Mouse (Mus musculus): Measurements from ENCODE around the gene Mtap. TPM values are rescaled to one million over a fixed set of nuclear protein-coding genes. Genes with fewer than 3 reads are reported as not detected.

The Mtap gene
- total RNA-seq, 2 experiments from 2014 or later: 16.7 to 21.3 TPM

DNA sequence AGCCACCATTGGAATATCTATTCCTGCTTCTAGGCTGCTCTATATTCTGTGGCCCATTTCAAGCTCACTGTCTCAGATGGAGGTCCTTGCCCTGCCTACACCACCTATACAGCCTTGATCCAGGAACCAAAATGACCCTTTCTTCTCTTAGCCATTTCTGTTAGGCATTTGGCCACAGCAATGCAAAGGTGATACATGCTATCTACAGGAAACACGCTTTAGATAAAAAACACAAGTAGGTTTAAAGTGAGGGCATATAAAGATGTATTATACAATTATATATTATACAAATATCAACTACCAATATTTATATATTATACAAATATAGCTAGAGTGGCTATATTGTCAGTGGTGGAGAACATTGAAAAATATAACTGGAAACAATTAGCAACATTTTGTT, 63.9 kb downstream of the Mtap start:
- ATAC-seq (ENCODE audit: poor library complexity, severe bottlenecking): no peak

DNA sequence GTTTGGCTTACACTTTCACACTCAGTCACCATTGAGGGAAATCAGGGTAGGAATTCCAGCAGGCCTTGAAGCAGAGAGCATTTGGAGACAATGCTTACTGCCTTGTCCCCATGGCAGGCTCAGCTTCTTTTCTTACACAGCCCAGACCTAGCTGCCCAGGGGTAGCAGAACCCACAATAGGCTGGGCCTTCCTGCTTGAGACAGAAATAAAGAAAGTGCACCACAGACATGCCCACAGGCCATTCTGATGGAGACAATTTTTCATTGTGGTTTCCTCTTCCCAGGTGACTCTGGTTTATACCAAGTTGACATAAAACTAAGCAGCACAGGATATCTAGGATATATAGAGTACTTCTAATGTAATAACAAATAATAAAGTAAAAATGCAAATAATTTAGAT, 72.4 kb downstream of the Mtap start:
- ATAC-seq (ENCODE audit: poor library complexity, severe bottlenecking): no peak

DNA sequence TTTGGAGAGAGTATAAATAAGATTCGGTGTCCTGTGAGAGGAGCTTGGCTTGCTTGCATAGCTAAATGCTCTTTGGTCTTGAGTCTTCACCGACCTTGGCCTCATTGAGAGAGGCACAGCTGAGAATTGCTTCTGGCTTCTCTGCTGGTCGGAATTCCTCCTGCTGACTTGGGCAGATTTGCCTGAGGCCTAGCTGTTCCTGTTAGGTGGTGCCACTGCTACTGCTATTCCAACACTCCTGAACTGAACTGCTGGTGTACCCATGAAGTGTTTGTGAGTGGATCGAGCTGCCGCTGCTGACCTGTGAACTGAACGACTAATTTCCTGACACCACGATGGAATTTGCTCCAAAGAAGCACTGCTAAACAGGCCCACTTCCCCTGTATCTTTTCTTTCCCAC, 73.4 kb downstream of the Mtap start:
- ATAC-seq (ENCODE audit: poor library complexity, severe bottlenecking): no peak

DNA sequence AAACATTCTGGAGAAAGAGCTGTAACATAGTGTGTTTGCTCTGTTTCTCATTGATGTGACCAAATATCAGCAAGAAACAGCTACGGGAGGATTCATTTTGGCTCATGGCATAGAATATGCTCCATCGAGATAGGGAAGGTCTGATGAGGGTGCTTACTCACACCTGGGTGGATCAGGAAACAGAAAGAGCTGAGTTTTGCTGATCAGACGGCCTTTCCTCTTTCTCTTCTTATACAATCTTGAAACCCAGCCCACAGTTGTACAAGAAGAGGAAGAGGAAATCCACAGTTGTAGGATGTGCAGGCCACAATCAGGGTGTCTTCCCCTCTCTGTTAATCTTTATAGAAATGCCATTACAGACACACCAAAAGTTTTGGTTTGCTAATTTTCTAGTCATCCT, 75.3 kb downstream of the Mtap start:
- peak; percentile 93 for ATAC-seq (ENCODE audit: poor library complexity, severe bottlenecking)

Other genes with a start within 250 kb of the Mtap start
- gene Cdkn2a, start 157.5 kb downstream of the Mtap start, total RNA-seq (2015): not detected in 2 replicates
- gene Cdkn2a, start 157.5 kb downstream of the Mtap start, total RNA-seq (2017): not detected in 2 replicates
- gene Cdkn2b, start 173.9 kb downstream of the Mtap start, total RNA-seq (2015): not detected in 2 replicates
- 0.41 TPM in 1 of 2 replicates, not detected in the other for gene Cdkn2b, start 173.9 kb downstream of the Mtap start, total RNA-seq (2017)